Mouse (Mus musculus): Measurements from ENCODE around the gene Ccdc36. TPM values are rescaled to one million over a fixed set of nuclear protein-coding genes. Genes with fewer than 3 reads are reported as not detected.

Ccdc36 gene
- total and polyA plus RNA-seq, 2 experiments from 2014 or later: 0.25 TPM; not detected in 1

DNA sequence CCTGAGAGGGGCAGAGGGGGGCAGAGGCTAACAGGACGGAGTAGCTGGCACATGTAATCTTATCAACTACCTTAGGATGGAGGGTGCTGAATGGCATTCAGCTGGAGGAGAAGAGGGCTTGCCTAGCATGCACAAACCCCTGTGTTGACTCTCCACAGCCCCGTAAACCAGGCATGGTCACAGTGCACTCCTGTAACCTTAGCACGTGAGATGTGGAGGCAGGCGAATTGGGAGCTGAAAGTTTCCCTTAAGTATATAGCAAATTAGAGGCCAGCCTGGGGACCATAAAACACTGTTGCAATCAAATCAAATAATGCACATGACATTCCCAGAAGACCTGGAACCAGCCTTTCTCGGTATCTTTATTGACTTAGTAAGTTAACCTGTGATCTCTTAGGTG lies 49.5 kb downstream of the Ccdc36 start:
- WGBS: 57% methylated on average over 5 of the region's 5 CpGs
- ATAC-seq (ENCODE audit: insufficient read depth, low read depth): 0 out of 2 replicates have a peak, but pooled peaks have one; percentile 8

DNA sequence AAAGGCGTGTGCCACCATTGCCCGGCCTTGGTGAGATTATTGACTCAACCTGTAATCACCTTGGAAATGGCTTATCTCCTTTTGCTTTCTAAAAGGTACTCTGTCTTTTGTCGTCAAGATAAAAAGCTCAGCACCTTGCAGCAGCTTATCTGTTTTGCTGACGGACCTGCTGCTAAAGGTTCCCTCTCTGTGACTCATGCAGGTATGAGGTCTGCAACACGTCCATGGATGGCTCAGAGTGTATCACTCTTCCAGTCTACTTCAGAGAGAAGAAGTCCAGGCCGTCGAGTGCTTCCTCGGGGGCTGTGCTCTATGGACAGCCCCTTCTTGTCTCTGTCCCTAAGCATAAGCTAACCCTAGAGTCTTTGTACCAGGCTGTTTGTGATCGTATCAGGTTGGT lies 50.0 kb downstream of the Ccdc36 start:
- H3K9ac ChIP-seq (replicated peaks; ENCODE audit: low read depth, low read length): no peak overlapping the region
- WGBS: 40% methylated on average over 9 of the region's 9 CpGs
- no peak overlapping the region for H3K4me3 ChIP-seq (ENCODE audit: low read depth, low read length)
- H3K27me3 ChIP-seq (ENCODE audit: control insufficient read depth, insufficient read depth, low read length): no peaks in the 10 kb centered on the region
- H3K27ac ChIP-seq (ENCODE audit: low read depth): no peak overlapping the region
- no peak overlapping the region for H3K4me2 ChIP-seq (ENCODE audit: low read depth, low read length)
- DNase-seq (ENCODE audit: low spot score): no peak
- no peak for TF ChIP-seq CTCF (IDR thresholded peaks at IDR 0.05; ENCODE audit: low read depth)
- peaks cover 83% of the 10 kb centered on the region for H3K36me3 ChIP-seq (replicated peaks; ENCODE audit: control insufficient read depth, insufficient read depth, low read length)
- no peak for ATAC-seq (ENCODE audit: insufficient read depth, low read depth)
- peaks cover 5% of the 10 kb centered on the region for H3K4me1 ChIP-seq (ENCODE audit: control insufficient read depth, insufficient read depth)
- no peaks in the 10 kb centered on the region for H3K9me3 ChIP-seq (replicated peaks; ENCODE audit: control insufficient read depth, low read length)

More for the DNA sequence above, 49.5 kb downstream of the Ccdc36 start:
- H3K36me3 ChIP-seq (replicated peaks; ENCODE audit: control insufficient read depth, insufficient read depth, low read length): peaks cover 83% of the 10 kb centered on the region
- no peak for DNase-seq (ENCODE audit: low spot score)
- no peak for TF ChIP-seq CTCF (IDR thresholded peaks at IDR 0.05; ENCODE audit: low read depth)
- no peak for TF ChIP-seq EP300 (IDR thresholded peaks at IDR 0.05; ENCODE audit: low read depth)
- no peak overlapping the region for H3K9ac ChIP-seq (replicated peaks; ENCODE audit: low read depth, low read length)
- H3K4me1 ChIP-seq (ENCODE audit: control insufficient read depth, insufficient read depth): peaks cover 5% of the 10 kb centered on the region
- no peaks in the 10 kb centered on the region for H3K27me3 ChIP-seq (ENCODE audit: control insufficient read depth, insufficient read depth, low read length)
- no peak overlapping the region for H3K4me3 ChIP-seq (ENCODE audit: low read depth, low read length)
- no peak overlapping the region for H3K27ac ChIP-seq (ENCODE audit: low read depth)
- no peaks in the 10 kb centered on the region for H3K9me3 ChIP-seq (replicated peaks; ENCODE audit: control insufficient read depth, low read length)
- H3K4me2 ChIP-seq (ENCODE audit: low read depth, low read length): no peak overlapping the region

Other genes with a start within 250 kb of the Ccdc36 start
- gene Bsn, start 238.1 kb downstream of the Ccdc36 start, total RNA-seq (2014; rRNA removed; ENCODE audit: low replicate concordance): 0.42 TPM in 1 of 2 replicates, not detected in the other
- 0.01 and 0.03 TPM in 2 replicates for gene Bsn, start 238.1 kb downstream of the Ccdc36 start, polyA plus RNA-seq (2015; fragmentation: Nextera tagmentation; extraction: Ambion mirVana)
- 209 and 229 TPM in 2 replicates for gene Dag1, start 164.5 kb downstream of the Ccdc36 start, total RNA-seq (2014; rRNA removed; ENCODE audit: low replicate concordance)
- 99.2 and 106 TPM in 2 replicates for gene Dag1, start 164.5 kb downstream of the Ccdc36 start, polyA plus RNA-seq (2015; fragmentation: Nextera tagmentation; extraction: Ambion mirVana)
- 12.9 and 22.4 TPM in 2 replicates for gene Nicn1, start 138.1 kb downstream of the Ccdc36 start, total RNA-seq (2014; rRNA removed; ENCODE audit: low replicate concordance)
- gene Nicn1, start 138.1 kb downstream of the Ccdc36 start, polyA plus RNA-seq (2015; fragmentation: Nextera tagmentation; extraction: Ambion mirVana): 20.5 and 20.9 TPM in 2 replicates
- 3.7 and 14.5 TPM in 2 replicates for gene Amt, start 131.6 kb downstream of the Ccdc36 start, total RNA-seq (2014; rRNA removed; ENCODE audit: low replicate concordance)
- 5.4 and 6.4 TPM in 2 replicates for gene Amt, start 131.6 kb downstream of the Ccdc36 start, polyA plus RNA-seq (2015; fragmentation: Nextera tagmentation; extraction: Ambion mirVana)
- gene Rhoa, start 122.4 kb downstream of the Ccdc36 start, total RNA-seq (2014; rRNA removed; ENCODE audit: low replicate concordance): 167 and 207 TPM in 2 replicates
- 326 and 332 TPM in 2 replicates for gene Rhoa, start 122.4 kb downstream of the Ccdc36 start, polyA plus RNA-seq (2015; fragmentation: Nextera tagmentation; extraction: Ambion mirVana)
- 46.1 and 46.9 TPM in 2 replicates for gene Tcta, start 122.3 kb downstream of the Ccdc36 start, total RNA-seq (2014; rRNA removed; ENCODE audit: low replicate concordance)
- 42.1 and 49.9 TPM in 2 replicates for gene Tcta, start 122.3 kb downstream of the Ccdc36 start, polyA plus RNA-seq (2015; fragmentation: Nextera tagmentation; extraction: Ambion mirVana)
- gene Gpx1, start 89.6 kb downstream of the Ccdc36 start, total RNA-seq (2014; rRNA removed; ENCODE audit: low replicate concordance): 319 and 336 TPM in 2 replicates
- 578 and 581 TPM in 2 replicates for gene Gpx1, start 89.6 kb downstream of the Ccdc36 start, polyA plus RNA-seq (2015; fragmentation: Nextera tagmentation; extraction: Ambion mirVana)
- 71.1 and 76.8 TPM in 2 replicates for gene Usp4, start 80.6 kb downstream of the Ccdc36 start, total RNA-seq (2014; rRNA removed; ENCODE audit: low replicate concordance)
- 54.9 and 60.6 TPM in 2 replicates for gene Usp4, start 80.6 kb downstream of the Ccdc36 start, polyA plus RNA-seq (2015; fragmentation: Nextera tagmentation; extraction: Ambion mirVana)
- gene 1700102P08Rik, start 35.7 kb downstream of the Ccdc36 start, total RNA-seq (2014; rRNA removed; ENCODE audit: low replicate concordance): not detected in 2 replicates
- 0.27 TPM in 1 of 2 replicates, not detected in the other for gene 1700102P08Rik, start 35.7 kb downstream of the Ccdc36 start, polyA plus RNA-seq (2015; fragmentation: Nextera tagmentation; extraction: Ambion mirVana)
- not detected in 2 replicates for gene BC048562, start 8.0 kb upstream of the Ccdc36 start, total RNA-seq (2014; rRNA removed; ENCODE audit: low replicate concordance)
- gene BC048562, start 8.0 kb upstream of the Ccdc36 start, polyA plus RNA-seq (2015; fragmentation: Nextera tagmentation; extraction: Ambion mirVana): not detected in 2 replicates
- 14.0 and 24.0 TPM in 2 replicates for gene Ccdc71, start 32.0 kb upstream of the Ccdc36 start, total RNA-seq (2014; rRNA removed; ENCODE audit: low replicate concordance)
- 25.1 and 26.2 TPM in 2 replicates for gene Ccdc71, start 32.0 kb upstream of the Ccdc36 start, polyA plus RNA-seq (2015; fragmentation: Nextera tagmentation; extraction: Ambion mirVana)
- gene Klhdc8b, start 33.1 kb upstream of the Ccdc36 start, total RNA-seq (2014; rRNA removed; ENCODE audit: low replicate concordance): 180 and 186 TPM in 2 replicates
- gene Klhdc8b, start 33.1 kb upstream of the Ccdc36 start, polyA plus RNA-seq (2015; fragmentation: Nextera tagmentation; extraction: Ambion mirVana): 91.6 and 92.7 TPM in 2 replicates
- gene Lamb2, start 51.3 kb upstream of the Ccdc36 start, total RNA-seq (2014; rRNA removed; ENCODE audit: low replicate concordance): 161 and 182 TPM in 2 replicates
- gene Lamb2, start 51.3 kb upstream of the Ccdc36 start, polyA plus RNA-seq (2015; fragmentation: Nextera tagmentation; extraction: Ambion mirVana): 44.4 and 50.8 TPM in 2 replicates
- 108 and 136 TPM in 2 replicates for gene Usp19, start 62.1 kb upstream of the Ccdc36 start, total RNA-seq (2014; rRNA removed; ENCODE audit: low replicate concordance)
- 34.8 and 38.2 TPM in 2 replicates for gene Usp19, start 62.1 kb upstream of the Ccdc36 start, polyA plus RNA-seq (2015; fragmentation: Nextera tagmentation; extraction: Ambion mirVana)
- gene Qars, start 79.2 kb upstream of the Ccdc36 start, total RNA-seq (2014; rRNA removed; ENCODE audit: low replicate concordance): 175 and 188 TPM in 2 replicates
- gene Qars, start 79.2 kb upstream of the Ccdc36 start, polyA plus RNA-seq (2015; fragmentation: Nextera tagmentation; extraction: Ambion mirVana): 44.7 and 49.2 TPM in 2 replicates
- 138 and 154 TPM in 2 replicates for gene Qrich1, start 88.3 kb upstream of the Ccdc36 start, total RNA-seq (2014; rRNA removed; ENCODE audit: low replicate concordance)
- 52.5 and 55.4 TPM in 2 replicates for gene Qrich1, start 88.3 kb upstream of the Ccdc36 start, polyA plus RNA-seq (2015; fragmentation: Nextera tagmentation; extraction: Ambion mirVana)
- gene Impdh2, start 131.8 kb upstream of the Ccdc36 start, total RNA-seq (2014; rRNA removed; ENCODE audit: low replicate concordance): 69.2 and 87.5 TPM in 2 replicates
- 52.6 and 54.7 TPM in 2 replicates for gene Impdh2, start 131.8 kb upstream of the Ccdc36 start, polyA plus RNA-seq (2015; fragmentation: Nextera tagmentation; extraction: Ambion mirVana)
- gene Ndufaf3, start 138.9 kb upstream of the Ccdc36 start, total RNA-seq (2014; rRNA removed; ENCODE audit: low replicate concordance): 41.3 and 84.4 TPM in 2 replicates
- gene Ndufaf3, start 138.9 kb upstream of the Ccdc36 start, polyA plus RNA-seq (2015; fragmentation: Nextera tagmentation; extraction: Ambion mirVana): 82.6 and 86.1 TPM in 2 replicates
- 54.0 and 71.1 TPM in 2 replicates for gene Dalrd3, start 141.4 kb upstream of the Ccdc36 start, total RNA-seq (2014; rRNA removed; ENCODE audit: low replicate concordance)
- gene Dalrd3, start 141.4 kb upstream of the Ccdc36 start, polyA plus RNA-seq (2015; fragmentation: Nextera tagmentation; extraction: Ambion mirVana): 38.3 and 39.6 TPM in 2 replicates
- gene Wdr6, start 150.3 kb upstream of the Ccdc36 start, total RNA-seq (2014; rRNA removed; ENCODE audit: low replicate concordance): 44.9 and 53.2 TPM in 2 replicates
- 21.1 and 25.1 TPM in 2 replicates for gene Wdr6, start 150.3 kb upstream of the Ccdc36 start, polyA plus RNA-seq (2015; fragmentation: Nextera tagmentation; extraction: Ambion mirVana)
- gene P4htm, start 169.2 kb upstream of the Ccdc36 start, total RNA-seq (2014; rRNA removed; ENCODE audit: low replicate concordance): 18.7 and 37.8 TPM in 2 replicates
- gene P4htm, start 169.2 kb upstream of the Ccdc36 start, polyA plus RNA-seq (2015; fragmentation: Nextera tagmentation; extraction: Ambion mirVana): 16.6 and 17.7 TPM in 2 replicates
- gene Arih2, start 220.9 kb upstream of the Ccdc36 start, total RNA-seq (2014; rRNA removed; ENCODE audit: low replicate concordance): 59.5 and 76.4 TPM in 2 replicates
- 33.8 and 38.2 TPM in 2 replicates for gene Arih2, start 220.9 kb upstream of the Ccdc36 start, polyA plus RNA-seq (2015; fragmentation: Nextera tagmentation; extraction: Ambion mirVana)
- 95.7 and 137 TPM in 2 replicates for gene Slc25a20, start 233.6 kb upstream of the Ccdc36 start, total RNA-seq (2014; rRNA removed; ENCODE audit: low replicate concordance)
- gene Slc25a20, start 233.6 kb upstream of the Ccdc36 start, polyA plus RNA-seq (2015; fragmentation: Nextera tagmentation; extraction: Ambion mirVana): 240 and 248 TPM in 2 replicates